Comparison of ENCODE assay signal across 8 mouse cellular contexts in genomic region chr9:118762759-118763158, GRCm38 (mm10).
A peak's percentile ranks its signal among the peaks of the same experiment; 100 is the strongest.
DNase-seq lines count a peak whose midpoint lies in the region; ATAC-seq and TF ChIP-seq lines count a peak whose summit lies in the region.

No protein-coding gene starts in this region.

- WGBS in forebrain, embryonic 13.5 days = 33% methylated on average over 7 of the region's 7 CpGs
- 45% methylated on average over 7 of the region's 7 CpGs for WGBS in intestine, postnatal 0 days

- intact Hi-C loops in heart, postnatal 36 days (cut with DNase I) = loop anchor here (5.0 kb wide), 1 partner anchor 155 kb away; the partner anchor contains the start of gene Itga9

- H3K4me1 ChIP-seq in forebrain, embryonic 13.5 days = peaks cover 12% of the 10 kb centered on the region
- no peaks in the 10 kb centered on the region for H3K4me1 ChIP-seq in intestine, postnatal 0 days (replicated peaks; ENCODE audit: control insufficient read depth, insufficient read depth, low read length)

- no peaks in the 10 kb centered on the region for H3K9me3 ChIP-seq in forebrain, embryonic 13.5 days (replicated peaks)
- no peaks in the 10 kb centered on the region for H3K9me3 ChIP-seq in intestine, postnatal 0 days (ENCODE audit: control insufficient read depth)

- no peak for TF ChIP-seq CTCF in intestine, postnatal 0 days (IDR thresholded peaks at IDR 0.05; ENCODE audit: low read depth)

- no peaks in the 10 kb centered on the region for H3K27me3 ChIP-seq in forebrain, embryonic 13.5 days
- no peaks in the 10 kb centered on the region for H3K27me3 ChIP-seq in intestine, postnatal 0 days (replicated peaks; ENCODE audit: control insufficient read depth, insufficient read depth, low read length)

- no peak overlapping the region for H3K27ac ChIP-seq in forebrain, embryonic 13.5 days
- H3K27ac ChIP-seq in intestine, postnatal 0 days (ENCODE audit: low read depth, low read length) = no peak overlapping the region

- H3K4me3 ChIP-seq in forebrain, embryonic 13.5 days = no peak overlapping the region
- no peak overlapping the region for H3K4me3 ChIP-seq in intestine, postnatal 0 days (ENCODE audit: low read depth, low read length)

- H3K9ac ChIP-seq in forebrain, embryonic 13.5 days = no peak overlapping the region
- no peak overlapping the region for H3K9ac ChIP-seq in intestine, postnatal 0 days (ENCODE audit: low read depth, low read length)

- ATAC-seq in cerebellum, adult (ENCODE audit: insufficient number of reproducible peaks, low FRiP score, low TSS enrichment) = no peak
- 0 out of 2 replicates have a peak, but pooled peaks have one; percentile 33 for ATAC-seq in forebrain, embryonic 13.5 days
- ATAC-seq in intestine, postnatal 0 days = no peak

- H3K4me2 ChIP-seq in forebrain, embryonic 13.5 days = no peak overlapping the region
- H3K4me2 ChIP-seq in intestine, postnatal 0 days (replicated peaks; ENCODE audit: low read depth) = no peak overlapping the region

- DNase-seq in cerebellum, postnatal 14 days = peak; percentile 44 to 50
- peak; percentile 47 to 51 for DNase-seq in heart, postnatal 36 days
- DNase-seq in left cerebral cortex, adult 18-20 months (ENCODE audit: low spot score in 2 of 2) = peak; percentile 65 to 69
- peak; percentile 62 for DNase-seq in retina, postnatal 1 day
- no peak for DNase-seq in ovary, postnatal 10 days (ENCODE audit: low spot score)

- H3K36me3 ChIP-seq in forebrain, embryonic 13.5 days (ENCODE audit: poor library complexity, severe bottlenecking) = no peaks in the 10 kb centered on the region
- H3K36me3 ChIP-seq in intestine, postnatal 0 days (ENCODE audit: control insufficient read depth, insufficient read depth) = no peaks in the 10 kb centered on the region
